Mouse (Mus musculus): Measurements from ENCODE around the gene Klhl11.

DNA sequence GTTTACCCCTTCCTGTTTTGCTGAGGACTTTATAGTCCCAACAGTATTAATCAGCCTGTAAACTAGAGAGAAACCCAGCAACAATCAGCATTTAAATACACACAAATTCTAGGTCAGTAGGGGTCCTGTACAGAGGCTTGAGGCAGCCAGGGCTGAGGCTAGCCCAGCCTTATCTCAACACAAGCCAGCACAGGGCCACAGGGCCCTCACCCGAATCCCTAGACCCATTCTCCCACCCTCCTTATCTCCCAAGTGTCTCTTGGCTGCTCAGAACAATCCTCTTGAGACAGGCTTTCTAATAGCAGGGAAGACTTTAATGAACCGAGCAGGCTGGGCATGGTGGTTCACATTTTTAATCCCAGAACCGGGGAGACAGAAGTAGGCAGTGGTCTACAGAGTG, 27.7 kb upstream of the Klhl11 start:
- TF ChIP-seq MAFK (IDR thresholded peaks at IDR 0.05; ENCODE audit: insufficient read depth, low read depth, low read length) (no peak), CHD2 (IDR thresholded peaks at IDR 0.05; ENCODE audit: low read depth, low read length) (no peak)

Data from ES-E14 (cell line).